Mouse (Mus musculus) macrophage (primary cell): Measurements from ENCODE around the gene Polr2a. TPM values are rescaled to one million over a fixed set of nuclear protein-coding genes. Genes with fewer than 3 reads are reported as not detected.
A peak's percentile ranks its signal among the peaks of the same experiment; 100 is the strongest.

ENCODE experiments used
- H3K27ac ChIP-seq: fragments of 350-480 bp; formaldehyde crosslinking; 2 replicates; pipeline ENCODE4 v1.9.0; 2021
- H3K36me3 ChIP-seq: fragments of 350-480 bp; formaldehyde crosslinking; 2 replicates; pipeline ENCODE4 v1.9.0; 2021; ENCODE audit errors: inconsistent target
- H3K4me3 ChIP-seq: fragments of 350-480 bp; formaldehyde crosslinking; 2 replicates; pipeline ENCODE4 v1.9.0; 2021; ENCODE audit errors: inconsistent target
- H3K79me2 ChIP-seq: fragments of 350-480 bp; formaldehyde crosslinking; 2 replicates; pipeline ENCODE4 v1.9.0; 2021; ENCODE audit errors: inconsistent target
- WGBS: methylation state at CpG from one replicate; pipeline ENCODE4 v1.1.7; 2026; ENCODE audit warnings: inconsistent platforms; ENCODE audit not compliant: missing documents; 5-methylcytosine and 5-hydroxymethylcytosine counted together
- polyA plus RNA-seq: library from polyadenylated mRNA; stranded (reverse); fragments of 250-400 nt; gene quantifications from 3 replicates; pipeline ENCODE4 v1.2.4, GENCODE M21; 2018; ENCODE audit warnings: inconsistent platforms

Polr2a gene
- polyA plus RNA-seq, 1 experiment from 2014 or later, result 133 TPM

DNA sequence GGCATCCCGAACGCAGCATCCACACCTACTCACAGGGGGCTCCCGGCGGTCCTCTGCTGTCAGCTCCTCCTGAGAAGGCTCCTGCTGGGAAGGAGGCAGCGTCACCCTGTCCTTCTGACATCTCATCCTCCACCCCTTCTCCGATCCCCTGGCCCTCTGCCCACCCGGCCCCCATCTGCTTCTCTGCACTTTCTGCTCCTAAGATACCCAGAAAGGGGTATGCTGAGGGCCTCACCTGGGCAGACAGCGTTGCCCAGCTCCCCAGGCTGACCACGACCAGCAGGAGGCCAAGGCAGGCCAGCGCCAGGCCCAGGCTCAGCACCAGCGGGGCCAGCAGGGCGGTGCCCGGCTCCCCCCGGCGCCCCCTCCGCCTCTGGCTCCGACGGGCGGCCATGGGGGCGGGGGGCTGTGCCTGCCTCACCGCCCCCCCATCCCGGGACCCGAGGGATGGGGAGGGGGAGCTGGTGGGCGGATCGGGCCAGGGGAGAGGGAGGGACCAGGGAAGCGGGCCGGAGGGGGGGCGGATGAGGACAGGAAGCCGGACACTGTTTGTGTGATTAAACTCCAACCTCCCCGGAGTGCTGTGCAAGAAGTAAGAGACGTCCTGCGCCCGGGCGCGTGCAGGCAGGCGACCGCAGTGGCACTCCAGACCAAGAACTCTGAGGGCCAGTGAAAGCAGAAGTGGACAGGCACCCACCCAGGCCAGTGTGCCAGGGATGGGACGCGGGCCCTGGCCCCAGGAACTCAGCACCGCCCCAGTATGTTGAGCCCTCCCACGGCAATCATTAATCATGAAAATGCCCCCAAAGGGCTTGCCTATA is 62.9 kb downstream of the Polr2a start, which contains the start of the genes Tnfsf12 and Tnfsfm13:
Gene Tnfsf12, minus strand, starts transcription at position 489 of the 821 bp plus-strand sequence.
Gene Tnfsfm13, minus strand, starts transcription at position 738 of the 821 bp plus-strand sequence.
- WGBS, result 12% methylated on average over 41 of the region's 41 CpGs
- peak within 1 kb of the TSS; percentile 74 for H3K4me3 ChIP-seq
- peaks cover 37% of the 10 kb centered on the region for H3K79me2 ChIP-seq
- H3K36me3 ChIP-seq, result no peaks in the 10 kb centered on the region
- H3K27ac ChIP-seq, result peak within 1 kb of the TSS; percentile 96

- H3K36me3 ChIP-seq, result no peaks in the 10 kb centered on the region
- WGBS, result 78% methylated on average over 6 of the region's 6 CpGs
- H3K27ac ChIP-seq, result peak overlapping the region; percentile 96
- H3K4me3 ChIP-seq, result peak overlapping the region; percentile 74
- peaks cover 43% of the 10 kb centered on the region for H3K79me2 ChIP-seq
These were observed 63.4 kb downstream of the Polr2a start for GRCm38 (mm10) chr11:69695046-69695360.

GRCm38 (mm10) chr11:69693421-69693965 is 64.9 kb downstream of the Polr2a start:
- H3K36me3 ChIP-seq, result no peaks in the 10 kb centered on the region
- peak overlapping the region; percentile 74; the same call in 1 of the 2 replicates for H3K4me3 ChIP-seq
- H3K79me2 ChIP-seq, result peaks cover 48% of the 10 kb centered on the region
- 74% methylated on average over 10 of the region's 11 CpGs for WGBS
- peak overlapping the region; percentile 96 for H3K27ac ChIP-seq

DNA sequence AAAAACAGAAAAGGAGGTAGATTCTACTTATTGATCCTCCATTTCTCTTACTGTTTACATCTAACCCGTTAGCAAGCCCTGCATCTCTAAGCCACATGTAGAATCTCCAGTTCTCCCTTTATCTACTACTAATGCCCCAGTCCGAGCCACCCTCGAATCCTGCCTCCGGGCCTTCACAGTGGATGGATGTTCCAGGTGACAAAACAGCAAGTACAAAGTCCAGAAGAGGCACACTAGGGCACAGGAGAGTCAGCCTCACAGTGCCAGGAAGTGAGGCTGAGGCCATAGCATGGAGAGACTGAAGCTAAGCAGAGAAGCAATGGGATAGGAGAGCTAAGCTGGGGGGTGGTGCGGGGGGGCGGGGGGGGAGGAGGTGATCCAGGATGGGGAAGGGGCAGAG is 65.6 kb downstream of the Polr2a start:
- Histone ChIP-seq H3K27ac (peak overlapping the region; percentile 96), H3K79me2 (peaks cover 55% of the 10 kb centered on the region), H3K4me3 (no peak overlapping the region), H3K36me3 (no peaks in the 10 kb centered on the region)
- WGBS, result 96% methylated on average over 6 of the region's 6 CpGs

- H3K27ac ChIP-seq, result peak overlapping the region; percentile 96
- 32% methylated on average over 9 of the region's 9 CpGs for WGBS
- no peak overlapping the region for H3K4me3 ChIP-seq
- peaks cover 60% of the 10 kb centered on the region for H3K79me2 ChIP-seq
- H3K36me3 ChIP-seq, result no peaks in the 10 kb centered on the region
These were observed 66.1 kb downstream of the Polr2a start for GRCm38 (mm10) chr11:69692196-69692811.

GRCm38 (mm10) chr11:69689891-69690290 is 68.5 kb downstream of the Polr2a start:
- Histone ChIP-seq H3K36me3 (no peaks in the 10 kb centered on the region; the same call in 1 of the 2 replicates), H3K79me2 (peaks cover 66% of the 10 kb centered on the region), H3K4me3 (no peak overlapping the region), H3K27ac (peak overlapping the region; percentile 96)
- WGBS, result 100% methylated on average over 1 of the region's 1 CpGs

DNA sequence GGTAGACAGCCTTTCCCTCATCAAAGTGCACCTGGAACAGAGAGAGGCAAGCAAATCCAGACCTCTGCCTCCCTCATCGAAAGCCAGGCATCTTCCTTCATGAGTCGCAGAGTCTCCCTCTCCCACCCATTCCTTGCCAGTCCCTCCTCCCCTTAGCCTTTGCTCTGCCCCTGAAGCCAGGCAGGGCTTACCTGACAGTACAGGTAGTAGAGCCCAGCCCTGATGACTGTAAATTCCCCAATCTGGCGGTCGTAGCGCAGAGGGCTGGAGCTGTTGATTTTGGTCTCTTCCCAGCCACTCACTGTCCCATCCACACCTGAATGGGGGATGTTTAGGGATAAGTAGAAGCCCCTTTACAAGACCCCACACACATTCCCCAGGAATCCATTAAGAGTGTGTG is 71.4 kb downstream of the Polr2a start:
- Histone ChIP-seq H3K27ac (no peak overlapping the region), H3K36me3 (no peaks in the 10 kb centered on the region; the same call in 1 of the 2 replicates), H3K4me3 (no peak overlapping the region), H3K79me2 (peaks cover 59% of the 10 kb centered on the region; the same call in 1 of the 2 replicates)
- WGBS, result 93% methylated on average over 5 of the region's 5 CpGs

DNA sequence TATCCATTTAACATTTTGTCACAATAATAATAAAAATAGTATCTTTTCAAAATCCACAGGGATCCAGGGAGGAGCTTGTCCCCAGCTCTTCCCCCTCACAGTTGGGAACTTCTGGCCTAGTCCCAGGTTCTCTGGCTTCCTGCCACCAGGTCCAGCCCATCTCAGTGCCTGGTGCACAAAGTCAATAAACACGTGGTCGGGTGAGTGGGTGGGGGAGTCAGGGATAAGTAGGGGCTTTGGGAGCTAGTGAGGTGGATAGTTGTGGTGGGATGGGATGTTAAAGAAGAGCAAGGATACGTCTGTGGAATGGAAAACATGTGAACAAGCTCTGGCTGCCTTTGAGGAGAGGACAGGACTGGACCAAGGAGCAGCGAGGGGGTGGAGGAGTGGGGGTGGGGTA is 72.1 kb downstream of the Polr2a start:
- peak overlapping the region; percentile 91 for H3K27ac ChIP-seq
- H3K36me3 ChIP-seq, result no peaks in the 10 kb centered on the region; the same call in 1 of the 2 replicates
- H3K4me3 ChIP-seq, result no peak overlapping the region
- peaks cover 60% of the 10 kb centered on the region for H3K79me2 ChIP-seq
- WGBS, result 65% methylated on average over 4 of the region's 4 CpGs

DNA sequence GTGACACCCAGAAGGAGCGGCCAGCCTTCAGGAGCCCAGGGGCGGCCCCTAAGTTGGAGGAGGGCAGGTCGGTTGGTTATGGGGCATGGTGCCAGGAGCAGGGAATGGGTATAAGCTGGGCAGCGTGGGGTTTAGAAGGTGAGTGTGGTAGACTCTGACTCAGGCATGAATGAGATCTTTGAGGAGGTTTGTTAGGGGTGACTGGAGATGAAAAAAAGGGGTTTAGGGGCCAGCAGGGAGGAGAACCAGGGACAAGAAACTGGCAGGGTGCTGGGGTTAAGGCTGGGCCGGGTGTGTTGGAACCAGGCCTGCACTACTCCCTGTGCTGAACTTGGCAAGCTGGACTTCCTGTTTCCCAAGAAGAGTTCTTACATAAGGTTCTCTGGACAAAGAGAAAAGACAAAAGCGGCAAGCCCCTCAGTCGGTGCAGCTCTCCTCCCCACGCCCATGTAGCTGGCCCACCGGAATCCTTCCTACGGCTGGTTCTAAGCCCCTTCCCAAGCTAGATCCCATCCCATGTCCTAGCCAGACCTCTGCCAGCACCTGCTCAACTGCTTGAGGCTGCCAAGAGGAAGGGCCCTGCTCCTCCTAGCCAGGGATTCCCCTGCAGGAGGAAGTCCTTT is 72.8 kb downstream of the Polr2a start, which contains the start of gene Tnfsf13:
Gene Tnfsf13, minus strand, starts transcription at position 259 of the 623 bp plus-strand sequence.
- Histone ChIP-seq H3K79me2 (peaks cover 62% of the 10 kb centered on the region), H3K27ac (peak within 1 kb of the TSS; percentile 91), H3K36me3 (no peaks in the 10 kb centered on the region; the same call in 1 of the 2 replicates), H3K4me3 (peak within 1 kb of the TSS; percentile 22)
- WGBS, result 3% methylated on average over 10 of the region's 10 CpGs

DNA sequence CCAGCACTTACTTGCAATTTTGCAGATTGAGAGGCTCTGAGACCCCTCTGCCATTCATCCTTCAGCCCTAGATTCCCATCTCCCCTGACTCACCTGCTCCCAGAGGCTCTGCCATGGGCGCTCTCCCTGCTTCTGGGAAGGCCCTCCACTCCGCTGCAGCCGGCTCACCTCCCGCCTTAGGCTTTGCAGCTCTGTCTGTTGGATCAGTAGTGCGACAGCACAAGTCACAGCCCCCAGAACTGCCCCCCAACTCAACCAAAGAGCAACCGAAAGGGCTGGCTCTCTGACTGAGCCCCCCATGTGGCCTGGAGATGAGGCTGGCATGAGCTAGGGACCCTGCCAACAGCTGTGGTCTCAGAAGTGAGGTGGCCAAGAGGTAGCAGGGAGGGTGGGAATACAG is 73.5 kb downstream of the Polr2a start:
- WGBS, result 49% methylated on average over 6 of the region's 6 CpGs
- Histone ChIP-seq H3K79me2 (peaks cover 63% of the 10 kb centered on the region), H3K27ac (peak overlapping the region; percentile 91), H3K36me3 (no peaks in the 10 kb centered on the region; the same call in 1 of the 2 replicates), H3K4me3 (peak overlapping the region; percentile 22)

GRCm38 (mm10) chr11:69684128-69684745 is 74.2 kb downstream of the Polr2a start:
- 61% methylated on average over 12 of the region's 12 CpGs for WGBS
- Histone ChIP-seq H3K4me3 (peak overlapping the region; percentile 22), H3K27ac (peak overlapping the region; percentile 91)

More at GRCm38 (mm10) chr11:69684128-69684745, 74.2 kb downstream of the Polr2a start:
- Histone ChIP-seq H3K79me2 (peaks cover 65% of the 10 kb centered on the region), H3K36me3 (no peaks in the 10 kb centered on the region; the same call in 1 of the 2 replicates)
